Mouse (Mus musculus) small intestine, adult 2 months (tissue): ENCODE measurements around the gene Cd247. TPM values are rescaled to one million over a fixed set of nuclear protein-coding genes. Genes with fewer than 3 reads are reported as not detected.

Source experiments
- H3K27ac ChIP-seq: fragments of 200-500 bp; 2 replicates; pipeline ENCODE4 v1.5.1; 2012; ENCODE audit warnings: low read depth, low read length, control low read depth, inconsistent platforms; ENCODE audit not compliant: insufficient read depth
- H3K27me3 ChIP-seq: fragments of 200-500 bp; 2 replicates; pipeline ENCODE4 v1.6.1; 2012; ENCODE audit warnings: mild to moderate bottlenecking, moderate library complexity, low read length, inconsistent platforms; ENCODE audit not compliant: control insufficient read depth, insufficient read depth
- H3K36me3 ChIP-seq: fragments of 200-500 bp; 2 replicates; pipeline ENCODE4 v1.6.1; 2012; ENCODE audit warnings: mild to moderate bottlenecking, low read length, control low read depth, inconsistent platforms; ENCODE audit not compliant: control insufficient read depth, insufficient read depth
- H3K4me1 ChIP-seq: fragments of 200-500 bp; 2 replicates; pipeline ENCODE4 v1.6.1; 2012; ENCODE audit warnings: low read length, inconsistent platforms, mixed read lengths; ENCODE audit not compliant: control insufficient read depth, insufficient read depth, insufficient read length
- H3K4me3 ChIP-seq: fragments of 200-500 bp; 2 replicates; pipeline ENCODE4 v1.5.1; 2012; ENCODE audit warnings: low read depth, mild to moderate bottlenecking, control low read depth, inconsistent platforms, low read length, moderate library complexity
- CTCF ChIP-seq: fragments of 200-500 bp; IDR thresholded peaks from 2 replicates; pipeline ENCODE4 v1.5.1; 2012; ENCODE audit warnings: low read depth, mild to moderate bottlenecking, control low read depth, inconsistent platforms, low read length, moderate library complexity, mixed read lengths; ENCODE audit not compliant: insufficient replicate concordance, insufficient read length; ENCODE audit errors: extremely low read depth
- POLR2A ChIP-seq: fragments of 200-500 bp; IDR thresholded peaks from 2 replicates; pipeline ENCODE4 v1.6.1; 2012; ENCODE audit warnings: low read depth, mild to moderate bottlenecking, control low read depth, inconsistent platforms, low read length, moderate library complexity
- WGBS: fragments of 180-500 bp; shearing (Covaris S2); methylation state at CpG from one replicate; pipeline ENCODE4 v1.1.7; 2018; 5-methylcytosine and 5-hydroxymethylcytosine counted together
- polyA plus RNA-seq: library from polyadenylated mRNA; depleted of rRNA; stranded (reverse); fragments of >200 nt; gene quantifications from 2 replicates; pipeline ENCODE4 v1.2.3, GENCODE M21; 2012

Gene Cd247
- polyA plus RNA-seq, 1 experiment, result 4.8 TPM

- Histone ChIP-seq H3K4me3 (no peak overlapping the region), H3K36me3 (no peaks in the 10 kb centered on the region), H3K4me1 (no peaks in the 10 kb centered on the region), H3K27ac (no peak overlapping the region), H3K27me3 (no peaks in the 10 kb centered on the region)
- WGBS, result 88% methylated on average over 6 of the region's 6 CpGs
- TF ChIP-seq POLR2A (no peak), CTCF (no peak)
These were observed 40.1 kb downstream of the Cd247 start for GRCm38 (mm10) chr1:165828615-165829014.

- no peak overlapping the region for H3K4me3 ChIP-seq
- TF ChIP-seq POLR2A (no peak), CTCF (no peak)
- H3K27me3 ChIP-seq, result no peaks in the 10 kb centered on the region
- whole genome bisulfite sequencing, result 89% methylated on average over 5 of the region's 5 CpGs
- H3K4me1 ChIP-seq, result no peaks in the 10 kb centered on the region
- H3K36me3 ChIP-seq, result no peaks in the 10 kb centered on the region
- no peak overlapping the region for H3K27ac ChIP-seq
These were observed 41.4 kb downstream of the Cd247 start for GRCm38 (mm10) chr1:165829890-165830289.

- WGBS, result 69% methylated on average over 4 of the region's 4 CpGs
- H3K27ac ChIP-seq, result no peak overlapping the region
- no peaks in the 10 kb centered on the region for H3K4me1 ChIP-seq
- H3K27me3 ChIP-seq, result no peaks in the 10 kb centered on the region
- TF ChIP-seq POLR2A, result no peak
- no peaks in the 10 kb centered on the region for H3K36me3 ChIP-seq
- no peak overlapping the region for H3K4me3 ChIP-seq
These were observed 44.8 kb downstream of the Cd247 start for GRCm38 (mm10) chr1:165833244-165833643.

- H3K4me3 ChIP-seq, result no peak overlapping the region
- no peaks in the 10 kb centered on the region for H3K4me1 ChIP-seq
- no peaks in the 10 kb centered on the region for H3K36me3 ChIP-seq
- H3K27me3 ChIP-seq, result no peaks in the 10 kb centered on the region
- H3K27ac ChIP-seq, result no peak overlapping the region
- WGBS, result 53% methylated on average over 17 of the region's 17 CpGs
- no peak for TF ChIP-seq POLR2A
These were observed 45.6 kb downstream of the Cd247 start for GRCm38 (mm10) chr1:165833910-165834632.

- Histone ChIP-seq H3K4me3 (no peak overlapping the region), H3K36me3 (no peaks in the 10 kb centered on the region), H3K27me3 (no peaks in the 10 kb centered on the region), H3K27ac (no peak overlapping the region), H3K4me1 (no peaks in the 10 kb centered on the region)
- TF ChIP-seq CTCF, result no peak
- TF ChIP-seq POLR2A, result no peak
- WGBS, result 76% methylated on average over 12 of the region's 12 CpGs
These were observed 46.1 kb downstream of the Cd247 start for GRCm38 (mm10) chr1:165834633-165834975.

GRCm38 (mm10) chr1:165836461-165836860, 48.0 kb downstream of the Cd247 start:
- H3K36me3 ChIP-seq, result no peaks in the 10 kb centered on the region
- peaks cover 3% of the 10 kb centered on the region for H3K4me1 ChIP-seq
- 18% methylated on average over 6 of the region's 6 CpGs for WGBS
- no peak for TF ChIP-seq POLR2A
- TF ChIP-seq CTCF, result no peak
- H3K27me3 ChIP-seq, result no peaks in the 10 kb centered on the region
- no peak overlapping the region for H3K27ac ChIP-seq
- no peak overlapping the region for H3K4me3 ChIP-seq

GRCm38 (mm10) chr1:165837546-165837945, 49.1 kb downstream of the Cd247 start:
- no peaks in the 10 kb centered on the region for H3K36me3 ChIP-seq
- peaks cover 7% of the 10 kb centered on the region for H3K4me1 ChIP-seq
- no peak for TF ChIP-seq CTCF
- TF ChIP-seq POLR2A, result no peak
- no peaks in the 10 kb centered on the region for H3K27me3 ChIP-seq
- H3K27ac ChIP-seq, result no peak overlapping the region; the same call in 1 of the 2 replicates
- no peak overlapping the region for H3K4me3 ChIP-seq
- 66% methylated on average over 8 of the region's 8 CpGs for WGBS

- WGBS, result 87% methylated on average over 4 of the region's 4 CpGs
- no peaks in the 10 kb centered on the region for H3K36me3 ChIP-seq
- no peak overlapping the region for H3K4me3 ChIP-seq
- H3K27me3 ChIP-seq, result no peaks in the 10 kb centered on the region
- H3K4me1 ChIP-seq, result peaks cover 11% of the 10 kb centered on the region
- no peak overlapping the region for H3K27ac ChIP-seq
- TF ChIP-seq POLR2A (no peak), CTCF (no peak)
These were observed 50.7 kb downstream of the Cd247 start for GRCm38 (mm10) chr1:165839201-165839600.
